Mouse (Mus musculus): ENCODE results near the gene Ruvbl1. TPM values are rescaled to one million over a fixed set of nuclear protein-coding genes. Genes with fewer than 3 reads are reported as not detected.

Ruvbl1 gene
- polyA plus RNA-seq, 1 experiment from 2014 or later, result 79.5 TPM

DNA sequence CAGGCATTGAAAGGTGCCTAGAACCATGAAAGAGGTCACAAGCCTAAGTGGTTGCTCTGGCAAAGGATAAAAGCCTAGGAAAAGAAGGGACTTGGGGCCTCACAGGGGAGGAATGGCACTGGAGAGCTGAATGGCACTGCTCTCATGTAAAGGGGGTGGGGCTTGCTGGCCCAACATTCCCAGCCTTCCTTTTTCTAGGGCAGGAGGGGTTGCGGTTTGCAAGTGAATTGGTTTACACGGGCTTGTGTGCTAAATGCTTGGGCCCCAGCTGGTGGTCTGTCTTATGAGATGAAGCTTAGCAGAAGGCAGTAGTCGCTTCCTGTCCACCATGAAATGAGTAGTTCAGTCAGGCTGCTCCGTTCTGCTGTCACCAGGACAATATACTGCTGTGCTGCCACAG lies 17.8 kb upstream of the Ruvbl1 start:
- H3K9ac ChIP-seq, result no peak overlapping the region
- 46% methylated on average over 4 of the region's 4 CpGs for WGBS

DNA sequence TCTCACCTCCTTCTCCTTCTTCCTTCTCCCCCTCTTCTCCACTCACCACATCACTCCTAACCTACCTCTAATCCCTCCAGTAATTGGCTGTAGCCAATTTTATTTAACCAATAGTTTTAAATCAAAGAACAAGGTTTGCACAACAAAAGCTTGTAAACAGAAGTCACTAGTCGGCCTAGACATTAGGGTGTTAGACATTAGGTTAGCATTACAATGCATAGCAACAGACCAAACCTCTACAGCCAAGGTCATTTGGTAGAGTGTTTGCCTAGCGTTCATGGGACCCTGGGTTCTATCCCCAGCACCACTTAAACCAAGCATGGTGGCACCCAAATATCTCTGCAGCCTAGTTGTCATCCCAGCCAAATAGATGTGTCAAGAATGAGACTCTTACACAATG lies 10.7 kb upstream of the Ruvbl1 start:
- Histone ChIP-seq H3K36me3 (no peaks in the 10 kb centered on the region), H3K9ac (no peak overlapping the region), H3K4me2 (no peak overlapping the region), H3K9me3 (no peaks in the 10 kb centered on the region), H3K27ac (replicated peaks) (no peak overlapping the region), H3K27me3 (replicated peaks) (peaks cover 26% of the 10 kb centered on the region), H3K4me1 (no peaks in the 10 kb centered on the region), H3K4me3 (no peak overlapping the region)
- no peak for ATAC-seq (ENCODE audit: extremely low read depth, insufficient number of reproducible peaks, low FRiP score, low TSS enrichment)
- 53% methylated on average over 2 of the region's 2 CpGs for WGBS

More for the DNA sequence above, 17.8 kb upstream of the Ruvbl1 start:
- ATAC-seq (ENCODE audit: extremely low read depth, insufficient number of reproducible peaks, low FRiP score, low TSS enrichment), result no peak
- Histone ChIP-seq H3K27ac (replicated peaks) (no peak overlapping the region), H3K4me1 (peaks cover 17% of the 10 kb centered on the region), H3K4me2 (no peak overlapping the region), H3K27me3 (replicated peaks) (peaks cover 15% of the 10 kb centered on the region), H3K9me3 (no peaks in the 10 kb centered on the region), H3K4me3 (no peak overlapping the region), H3K36me3 (no peaks in the 10 kb centered on the region)

DNA sequence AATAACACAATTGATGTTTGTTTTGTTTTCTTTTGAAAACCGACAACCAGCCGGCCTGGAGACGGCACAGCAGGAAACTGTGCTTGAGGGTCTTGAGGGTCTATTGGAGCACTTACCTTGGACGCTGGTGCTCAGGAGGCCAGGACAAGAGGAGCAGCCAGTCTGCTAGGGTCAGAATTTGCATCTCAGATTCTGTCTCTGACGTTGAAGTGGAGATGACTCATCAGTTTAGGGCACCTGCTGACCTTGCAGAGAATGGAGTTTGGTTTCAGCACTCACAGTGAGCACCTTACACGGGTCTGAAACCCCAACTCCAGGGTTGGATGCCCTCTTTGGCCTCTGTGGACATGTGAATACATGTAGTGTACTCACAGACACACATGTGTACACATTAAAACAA lies 4.7 kb downstream of the Ruvbl1 start:
- Histone ChIP-seq H3K27me3 (replicated peaks) (no peaks in the 10 kb centered on the region), H3K4me1 (peaks cover 17% of the 10 kb centered on the region), H3K36me3 (peaks cover 76% of the 10 kb centered on the region), H3K9ac (no peak overlapping the region), H3K27ac (replicated peaks) (no peak overlapping the region), H3K9me3 (no peaks in the 10 kb centered on the region), H3K4me3 (no peak overlapping the region), H3K4me2 (no peak overlapping the region)
- 75% methylated on average over 6 of the region's 6 CpGs for WGBS
- ATAC-seq (ENCODE audit: extremely low read depth, insufficient number of reproducible peaks, low FRiP score, low TSS enrichment), result no peak

- Histone ChIP-seq H3K9me3 (no peaks in the 10 kb centered on the region), H3K27me3 (replicated peaks) (no peaks in the 10 kb centered on the region), H3K36me3 (peaks cover 93% of the 10 kb centered on the region), H3K4me3 (no peak overlapping the region), H3K9ac (no peak overlapping the region), H3K4me1 (peaks cover 34% of the 10 kb centered on the region), H3K4me2 (no peak overlapping the region), H3K27ac (replicated peaks) (no peak overlapping the region)
- ATAC-seq (ENCODE audit: extremely low read depth, insufficient number of reproducible peaks, low FRiP score, low TSS enrichment), result no peak
- 54% methylated on average over 6 of the region's 6 CpGs for WGBS
Observed at GRCm38 (mm10) chr6:88480421-88480820, 15.2 kb downstream of the Ruvbl1 start.

GRCm38 (mm10) chr6:88483111-88483510 lies 17.9 kb downstream of the Ruvbl1 start:
- Histone ChIP-seq H3K9me3 (no peaks in the 10 kb centered on the region), H3K4me1 (peaks cover 26% of the 10 kb centered on the region), H3K36me3 (peaks cover 94% of the 10 kb centered on the region), H3K27me3 (replicated peaks) (no peaks in the 10 kb centered on the region), H3K27ac (replicated peaks) (peak overlapping the region; percentile 39; the same call in 1 of the 2 replicates), H3K4me2 (no peak overlapping the region), H3K4me3 (no peak overlapping the region), H3K9ac (peak overlapping the region; percentile 5; the same call in 1 of the 2 replicates)
- WGBS, result 72% methylated on average over 7 of the region's 7 CpGs
- no peak for ATAC-seq (ENCODE audit: extremely low read depth, insufficient number of reproducible peaks, low FRiP score, low TSS enrichment)

DNA sequence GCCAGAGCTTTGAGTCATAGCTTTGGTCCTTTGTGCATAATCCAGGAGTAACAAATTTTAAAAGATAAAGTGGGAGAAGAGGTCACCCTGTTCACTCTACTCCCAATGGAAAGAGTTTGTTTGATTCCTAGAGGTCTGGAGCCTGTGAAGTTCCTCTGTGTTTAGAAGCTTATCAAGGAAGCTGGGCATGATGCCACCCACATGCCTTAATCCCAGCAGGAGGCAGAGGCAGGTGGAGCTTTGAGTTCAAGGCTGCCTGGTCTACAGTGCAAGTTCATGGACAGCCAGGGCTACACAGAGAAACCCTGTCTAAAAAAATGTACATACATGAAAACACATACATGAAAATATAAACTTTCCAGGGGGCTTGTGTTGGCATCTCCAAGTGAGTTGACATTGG lies 18.7 kb downstream of the Ruvbl1 start:
- no peak overlapping the region for H3K4me3 ChIP-seq
- peaks cover 26% of the 10 kb centered on the region for H3K4me1 ChIP-seq
- H3K36me3 ChIP-seq, result peaks cover 96% of the 10 kb centered on the region
- H3K9ac ChIP-seq, result no peak overlapping the region
- H3K4me2 ChIP-seq, result no peak overlapping the region
- no peak for ATAC-seq (ENCODE audit: extremely low read depth, insufficient number of reproducible peaks, low FRiP score, low TSS enrichment)
- H3K27me3 ChIP-seq (replicated peaks), result no peaks in the 10 kb centered on the region
- no peaks in the 10 kb centered on the region for H3K9me3 ChIP-seq
- no peak overlapping the region for H3K27ac ChIP-seq (replicated peaks)

- H3K36me3 ChIP-seq, result peaks cover 88% of the 10 kb centered on the region
- no peak overlapping the region for H3K4me3 ChIP-seq
- ATAC-seq (ENCODE audit: extremely low read depth, insufficient number of reproducible peaks, low FRiP score, low TSS enrichment), result no peak
- H3K9me3 ChIP-seq, result no peaks in the 10 kb centered on the region
- 85% methylated on average over 6 of the region's 6 CpGs for WGBS
- H3K4me2 ChIP-seq, result no peak overlapping the region
- no peak overlapping the region for H3K9ac ChIP-seq
- H3K27me3 ChIP-seq (replicated peaks), result no peaks in the 10 kb centered on the region
- H3K27ac ChIP-seq (replicated peaks), result no peak overlapping the region
- peaks cover 21% of the 10 kb centered on the region for H3K4me1 ChIP-seq
Observed at GRCm38 (mm10) chr6:88485378-88485777, 20.2 kb downstream of the Ruvbl1 start.

- WGBS, result 87% methylated on average over 8 of the region's 8 CpGs
- H3K9me3 ChIP-seq, result no peaks in the 10 kb centered on the region
- H3K36me3 ChIP-seq, result peaks cover 89% of the 10 kb centered on the region
- H3K4me2 ChIP-seq, result no peak overlapping the region
- peaks cover 13% of the 10 kb centered on the region for H3K4me1 ChIP-seq
- ATAC-seq (ENCODE audit: extremely low read depth, insufficient number of reproducible peaks, low FRiP score, low TSS enrichment), result no peak
- H3K27me3 ChIP-seq (replicated peaks), result no peaks in the 10 kb centered on the region
- H3K9ac ChIP-seq, result no peak overlapping the region
- H3K27ac ChIP-seq (replicated peaks), result no peak overlapping the region
- no peak overlapping the region for H3K4me3 ChIP-seq
Observed at GRCm38 (mm10) chr6:88486893-88487292, 21.7 kb downstream of the Ruvbl1 start.

DNA sequence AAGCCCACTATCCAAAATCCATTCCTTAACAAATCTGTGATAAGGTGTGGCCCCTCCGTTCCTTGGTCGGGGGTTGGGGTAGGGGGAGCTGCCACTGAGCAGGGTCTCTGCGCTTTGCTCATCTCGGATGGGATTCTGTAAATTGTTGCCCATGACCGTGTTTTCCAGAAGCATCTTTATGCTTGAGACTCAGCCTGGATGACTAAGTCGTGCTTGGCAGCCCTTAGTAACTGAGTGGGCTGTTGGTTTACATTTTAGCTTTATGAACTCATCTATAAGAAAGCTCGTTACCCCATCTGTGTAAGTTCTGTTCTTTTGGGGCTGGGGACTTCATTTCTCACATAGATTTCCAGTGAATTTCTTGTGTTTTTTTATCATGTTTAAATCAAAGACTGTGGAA lies 23.8 kb downstream of the Ruvbl1 start:
- Histone ChIP-seq H3K9ac (no peak overlapping the region), H3K36me3 (peaks cover 91% of the 10 kb centered on the region), H3K27me3 (replicated peaks) (no peaks in the 10 kb centered on the region), H3K4me3 (no peak overlapping the region), H3K4me1 (no peaks in the 10 kb centered on the region), H3K9me3 (no peaks in the 10 kb centered on the region), H3K27ac (replicated peaks) (no peak overlapping the region), H3K4me2 (no peak overlapping the region)
- 82% methylated on average over 7 of the region's 7 CpGs for whole genome bisulfite sequencing
- ATAC-seq (ENCODE audit: extremely low read depth, insufficient number of reproducible peaks, low FRiP score, low TSS enrichment), result no peak

- 73% methylated on average over 6 of the region's 6 CpGs for WGBS
- Histone ChIP-seq H3K9me3 (no peaks in the 10 kb centered on the region), H3K27ac (replicated peaks) (no peak overlapping the region), H3K36me3 (peaks cover 84% of the 10 kb centered on the region), H3K27me3 (replicated peaks) (no peaks in the 10 kb centered on the region), H3K4me3 (no peak overlapping the region), H3K4me1 (no peaks in the 10 kb centered on the region), H3K4me2 (no peak overlapping the region), H3K9ac (no peak overlapping the region)
- ATAC-seq (ENCODE audit: extremely low read depth, insufficient number of reproducible peaks, low FRiP score, low TSS enrichment), result no peak
Observed at GRCm38 (mm10) chr6:88489834-88490233, 24.6 kb downstream of the Ruvbl1 start.

DNA sequence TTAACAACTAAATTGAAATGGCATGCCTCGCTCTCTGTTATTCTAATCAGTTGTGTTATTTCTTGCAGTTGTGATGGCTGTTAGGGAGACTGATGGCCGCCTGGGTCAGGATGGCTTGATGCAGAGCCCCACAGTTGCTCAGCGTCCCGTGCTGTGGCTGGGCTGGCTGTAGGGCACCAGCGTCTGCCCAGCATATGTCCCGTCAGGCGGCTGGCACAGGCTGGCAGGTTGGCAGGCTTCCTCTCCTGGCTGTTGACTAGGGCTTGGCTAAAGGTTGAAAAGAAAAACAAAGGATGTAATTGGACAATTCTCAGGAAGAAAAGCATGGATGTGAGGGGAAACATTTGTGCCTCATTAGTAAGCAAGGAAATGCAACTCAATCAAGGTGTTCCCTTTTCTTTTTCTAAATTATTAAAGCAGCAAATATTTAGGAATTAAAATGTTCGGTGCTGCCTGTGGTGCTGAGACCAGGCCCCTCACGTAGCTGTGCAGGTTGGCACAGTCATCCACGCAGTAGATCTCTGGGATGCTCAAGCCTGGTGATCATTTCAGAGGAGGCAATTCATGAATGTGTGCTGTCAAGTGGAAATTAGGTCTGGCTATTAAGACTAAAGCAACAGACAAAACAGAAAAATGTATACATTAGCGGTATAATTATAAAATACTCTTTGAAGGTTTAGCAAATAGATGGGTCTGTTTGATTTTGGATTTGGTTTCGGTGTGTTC lies 25.6 kb downstream of the Ruvbl1 start:
- no peak overlapping the region for H3K9ac ChIP-seq
- no peak for ATAC-seq (ENCODE audit: extremely low read depth, insufficient number of reproducible peaks, low FRiP score, low TSS enrichment)
- H3K27me3 ChIP-seq (replicated peaks), result no peaks in the 10 kb centered on the region
- no peaks in the 10 kb centered on the region for H3K9me3 ChIP-seq
- no peak overlapping the region for H3K4me3 ChIP-seq
- H3K4me1 ChIP-seq, result no peaks in the 10 kb centered on the region
- no peak overlapping the region for H3K27ac ChIP-seq (replicated peaks)
- H3K4me2 ChIP-seq, result no peak overlapping the region
- H3K36me3 ChIP-seq, result peaks cover 78% of the 10 kb centered on the region
- WGBS, result 93% methylated on average over 12 of the region's 12 CpGs

GRCm38 (mm10) chr6:88493712-88494111 lies 28.5 kb downstream of the Ruvbl1 start:
- H3K27ac ChIP-seq (replicated peaks), result no peak overlapping the region
- H3K4me2 ChIP-seq, result no peak overlapping the region
- H3K4me1 ChIP-seq, result no peaks in the 10 kb centered on the region; the same call in 1 of the 2 replicates
- H3K36me3 ChIP-seq, result peaks cover 75% of the 10 kb centered on the region
- H3K27me3 ChIP-seq (replicated peaks), result no peaks in the 10 kb centered on the region
- no peak overlapping the region for H3K4me3 ChIP-seq
- no peaks in the 10 kb centered on the region for H3K9me3 ChIP-seq
- H3K9ac ChIP-seq, result no peak overlapping the region
- WGBS, result 88% methylated on average over 6 of the region's 6 CpGs
- no peak for ATAC-seq (ENCODE audit: extremely low read depth, insufficient number of reproducible peaks, low FRiP score, low TSS enrichment)

Data from heart, embryonic 13.5 days (tissue).